Mouse (Mus musculus) adrenal gland, adult 2 months (tissue): ENCODE results near the gene P2rx4. TPM values are rescaled to one million over a fixed set of nuclear protein-coding genes. Genes with fewer than 3 reads are reported as not detected.
"Not testable (repeated sequence)": the region's sequence is repeated elsewhere in the genome, so short reads cannot be mapped to it uniquely, and the experiment has no call there.

Experiments used
- DNase-seq: peaks from one replicate; pipeline ENCODE4 v3.0.0; 2021
- long read RNA-seq: library from polyadenylated mRNA; stranded (forward); transcript quantifications from one replicate; pipeline ENCODE4 v2.0.0, GENCODE M21; 2021
- polyA plus RNA-seq: library from polyadenylated mRNA; depleted of rRNA; stranded (reverse); fragments of >200 nt; gene quantifications from 2 replicates; pipeline ENCODE4 v1.2.3, GENCODE M21; 2012; rRNA removed
- total RNA-seq, 2 experiments: library from RNA; stranded (reverse); gene quantifications; 2 replicates each; pipeline ENCODE4 v1.2.3; 2021

The P2rx4 gene
- total RNA-seq (10 to 100 TPM; 35.2 to 46.2 TPM), polyA plus RNA-seq (30.3 and 42.5 TPM in 2 replicates)
- long read RNA-seq, transcript P2rx4-201 (12 exons, 2,702 nt), result major isoform, 39 of 49 reads
- long read RNA-seq, partial matches to known transcripts, result 3 of 49 reads
- long read RNA-seq, other reads (novel, unspliced or antisense), result 4 of 49 reads

- peak; percentile 92 for DNase-seq
Measured at GRCm38 (mm10) chr5:122707276-122708181, at the start of gene P2rx4. Gene P2rx4 (plus strand): TSS chr5:122707544.

GRCm38 (mm10) chr5:122662501-122662900, 44.8 kb upstream of the P2rx4 start:
- DNase-seq, result no peak

DNA sequence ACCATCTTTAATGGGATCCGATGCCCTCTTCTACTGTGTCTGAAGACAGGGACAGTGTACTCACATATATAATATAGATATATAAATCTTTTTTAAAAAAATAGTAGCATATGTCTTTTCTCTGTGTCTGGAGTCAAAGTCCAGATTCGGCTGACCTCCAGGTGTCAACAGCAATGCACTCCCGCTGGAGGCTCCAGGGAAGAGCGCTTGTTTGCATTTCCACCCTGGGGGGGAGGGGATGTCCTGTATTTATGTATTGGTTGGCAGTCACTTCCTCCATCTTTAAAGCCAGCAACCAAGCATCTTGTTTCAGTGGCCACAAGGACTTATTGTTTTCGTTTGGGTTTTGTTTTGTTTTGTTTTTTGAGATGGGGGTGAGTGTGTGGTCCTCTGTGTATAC, 42.3 kb upstream of the P2rx4 start:
- DNase-seq, result no peak

GRCm38 (mm10) chr5:122668981-122669897, 38.1 kb upstream of the P2rx4 start:
- DNase-seq, result no peak

DNA sequence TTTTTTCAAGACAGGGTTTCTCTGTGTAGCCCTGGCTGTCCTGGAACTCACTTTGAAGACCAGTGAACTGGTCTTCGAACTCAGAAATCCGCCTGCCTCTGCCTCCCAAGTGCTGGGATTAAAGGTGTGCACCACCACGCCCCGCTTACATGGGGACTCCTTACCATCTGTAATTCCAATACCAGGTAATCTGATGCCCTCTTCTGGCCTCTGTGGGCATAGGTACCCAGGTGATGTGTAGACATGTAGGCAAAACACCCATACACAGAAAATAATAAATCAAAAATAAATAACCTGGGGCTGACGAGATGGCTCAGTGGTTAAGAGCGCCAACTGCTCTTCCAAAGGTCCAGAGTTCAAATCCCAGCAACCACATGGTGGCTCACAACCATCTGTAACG, 35.7 kb upstream of the P2rx4 start:
- DNase-seq, result not testable (repeated sequence)

- no peak for DNase-seq
Measured at GRCm38 (mm10) chr5:122672298-122672697, 35.0 kb upstream of the P2rx4 start.

DNA sequence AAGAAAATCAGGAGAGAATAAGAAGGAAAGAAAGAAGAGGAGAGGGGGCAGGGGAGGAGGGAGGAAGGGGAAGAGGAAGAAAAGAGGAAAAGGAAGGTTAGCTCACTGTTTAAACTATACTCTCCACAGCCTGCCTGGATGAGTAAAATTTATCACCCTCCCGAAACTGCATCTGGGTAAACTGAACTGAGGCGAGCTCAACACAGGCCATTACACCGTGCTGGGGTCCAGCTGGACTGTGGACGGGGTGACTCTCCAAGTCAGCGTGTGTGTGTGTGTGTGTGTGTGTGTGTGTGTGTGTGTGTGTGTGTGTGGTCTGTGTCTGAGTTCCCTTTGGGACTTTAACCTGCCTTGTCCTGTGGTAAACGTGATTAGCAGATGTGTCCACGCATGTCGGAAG, 31.3 kb upstream of the P2rx4 start:
- no peak for DNase-seq

DNA sequence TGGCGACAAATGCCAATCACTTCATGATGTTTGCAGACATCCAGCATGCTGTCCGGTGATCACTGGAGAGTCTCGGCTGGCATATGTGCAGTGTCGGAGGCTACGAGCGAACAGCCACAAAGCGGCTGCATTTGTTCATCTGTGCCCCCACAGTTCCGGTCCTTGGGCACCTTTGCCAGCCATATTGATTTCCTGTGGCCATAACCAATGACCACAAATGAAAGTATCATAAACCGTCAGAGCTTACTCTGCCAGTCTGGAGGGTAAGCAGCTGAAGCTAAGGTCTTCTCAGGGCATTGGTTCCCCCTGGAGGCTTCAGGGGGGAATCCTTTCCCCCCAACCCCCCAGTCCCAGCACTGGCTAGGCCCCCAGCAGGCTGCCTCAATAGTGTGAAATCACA, 29.4 kb upstream of the P2rx4 start:
- no peak for DNase-seq

DNA sequence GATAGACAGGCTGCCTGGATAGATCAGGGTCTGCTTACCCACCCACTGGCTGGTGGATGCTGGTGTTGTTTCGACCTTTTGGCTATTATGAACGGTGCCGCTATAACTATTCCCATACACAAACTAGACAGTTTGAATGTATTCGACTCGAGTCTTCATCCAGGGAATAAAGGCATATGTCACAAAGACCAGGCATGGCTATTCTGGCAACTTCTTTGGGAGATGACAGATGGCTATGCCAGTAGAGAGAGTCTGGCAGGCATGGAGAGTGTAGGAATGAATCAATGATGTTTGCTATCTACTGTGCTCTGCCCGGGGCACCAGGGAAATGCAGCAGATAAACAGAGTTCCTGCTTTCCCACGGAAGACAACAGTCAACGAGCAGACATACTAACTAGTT, 27.5 kb upstream of the P2rx4 start:
- no peak for DNase-seq

DNA sequence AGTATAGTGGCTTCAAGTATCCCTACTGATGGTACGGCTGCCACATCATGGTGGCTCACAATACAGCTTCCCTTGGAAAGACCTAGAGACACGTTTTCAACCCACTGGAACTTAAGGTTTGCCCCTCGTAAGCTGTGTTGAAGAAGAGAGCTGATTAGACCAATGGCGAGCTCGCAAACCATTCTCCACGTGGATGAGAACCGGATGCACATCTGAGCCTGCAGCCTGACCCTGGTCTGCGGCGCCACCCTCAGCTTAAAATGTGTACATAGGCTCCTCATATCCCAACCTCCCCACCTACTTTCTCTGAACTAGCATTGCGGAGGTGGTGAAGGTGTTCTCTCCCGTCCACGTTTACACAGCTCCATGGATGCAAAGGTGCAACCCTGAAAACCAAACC, 26.1 kb upstream of the P2rx4 start:
- no peak for DNase-seq

- DNase-seq, result no peak
Measured at GRCm38 (mm10) chr5:122683926-122684325, 23.4 kb upstream of the P2rx4 start.

- no peak for DNase-seq
Measured at GRCm38 (mm10) chr5:122687391-122687790, 20.0 kb upstream of the P2rx4 start.

GRCm38 (mm10) chr5:122689153-122689552, 18.2 kb upstream of the P2rx4 start:
- DNase-seq, result no peak

GRCm38 (mm10) chr5:122690486-122690885, 16.9 kb upstream of the P2rx4 start:
- no peak for DNase-seq

GRCm38 (mm10) chr5:122693431-122694207, 13.7 kb upstream of the P2rx4 start:
- peak; percentile 66 for DNase-seq

DNA sequence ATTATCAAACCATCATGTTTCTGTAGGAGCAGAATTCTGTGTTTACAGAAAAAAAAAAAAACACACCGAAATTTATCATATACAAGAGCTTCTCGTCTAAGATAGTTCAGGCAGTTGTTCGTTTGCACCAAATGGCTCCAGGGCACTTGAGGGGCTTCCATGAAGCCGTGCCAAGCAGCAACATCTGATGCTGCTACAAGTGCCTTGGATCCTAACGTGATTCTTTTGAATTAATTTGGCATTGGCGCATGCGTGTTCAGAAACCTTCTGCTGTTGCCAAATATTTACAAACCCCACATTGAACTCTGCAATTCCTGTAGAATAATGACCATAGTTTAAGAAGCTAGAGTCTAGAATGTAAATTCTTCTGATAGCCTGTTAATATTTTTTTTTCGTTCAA, 11.8 kb upstream of the P2rx4 start:
- no peak for DNase-seq

GRCm38 (mm10) chr5:122698041-122698700, 9.2 kb upstream of the P2rx4 start:
- no peak for DNase-seq

- no peak for DNase-seq
Measured at GRCm38 (mm10) chr5:122698701-122699060, 8.7 kb upstream of the P2rx4 start.

DNA sequence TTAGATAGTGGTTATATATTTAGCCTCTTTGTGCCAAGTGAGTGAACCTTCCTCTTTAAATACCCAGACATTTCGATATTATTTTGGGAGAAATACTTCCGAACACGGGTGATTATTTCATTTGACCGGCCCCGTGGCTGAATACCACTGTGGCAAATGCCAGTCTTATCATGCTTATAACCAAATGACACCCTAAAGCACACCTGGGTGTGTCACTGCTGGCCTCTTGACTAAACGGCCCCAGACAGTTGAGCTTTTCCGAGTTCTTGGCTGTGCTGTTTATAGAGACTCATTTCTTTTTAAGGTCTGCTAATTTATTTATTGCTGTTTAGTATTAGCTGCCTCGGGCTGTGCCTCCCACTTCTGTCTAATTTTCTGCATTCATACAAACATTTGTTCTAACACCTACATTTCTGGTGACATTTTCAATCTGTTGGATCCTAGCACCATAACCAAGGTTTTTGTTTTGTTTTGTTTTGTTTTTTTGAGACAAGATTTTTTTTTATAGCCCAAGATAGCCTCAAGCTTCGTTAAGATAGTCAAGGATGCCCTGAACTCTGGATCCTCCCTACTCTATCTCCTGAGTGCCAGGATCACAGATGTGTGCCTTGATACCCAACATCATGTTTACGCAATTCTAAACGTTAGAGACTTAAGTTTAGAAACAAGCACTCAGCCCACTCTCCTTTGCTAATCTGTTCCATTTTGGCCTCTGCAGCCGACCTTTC, 7.1 kb upstream of the P2rx4 start:
- no peak for DNase-seq

DNA sequence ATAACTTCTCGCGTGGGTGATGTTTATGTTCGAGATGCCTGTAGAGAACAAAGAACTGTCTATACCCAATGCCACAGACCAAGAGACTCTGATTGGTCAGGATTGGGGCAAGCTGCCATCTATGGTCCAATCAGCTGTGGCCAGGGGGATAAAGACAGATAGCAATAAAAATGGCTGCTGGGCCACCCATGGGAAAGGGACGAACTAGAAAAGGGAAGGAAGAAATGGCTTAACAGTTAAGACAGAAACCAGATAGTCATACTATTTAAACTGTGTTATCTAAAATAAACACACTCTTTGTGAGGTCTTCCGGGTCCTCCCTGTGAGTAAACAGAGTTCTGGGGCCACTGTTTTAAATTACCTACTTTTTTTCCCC, 6.5 kb upstream of the P2rx4 start:
- DNase-seq, result no peak

GRCm38 (mm10) chr5:122702156-122702555, 5.2 kb upstream of the P2rx4 start:
- DNase-seq, result peak; percentile 23
